Mouse (Mus musculus): ENCODE results near the gene Acp4. TPM values are rescaled to one million over a fixed set of nuclear protein-coding genes. Genes with fewer than 3 reads are reported as not detected.

Acp4 gene
- polyA plus RNA-seq, 1 experiment: not detected

DNA sequence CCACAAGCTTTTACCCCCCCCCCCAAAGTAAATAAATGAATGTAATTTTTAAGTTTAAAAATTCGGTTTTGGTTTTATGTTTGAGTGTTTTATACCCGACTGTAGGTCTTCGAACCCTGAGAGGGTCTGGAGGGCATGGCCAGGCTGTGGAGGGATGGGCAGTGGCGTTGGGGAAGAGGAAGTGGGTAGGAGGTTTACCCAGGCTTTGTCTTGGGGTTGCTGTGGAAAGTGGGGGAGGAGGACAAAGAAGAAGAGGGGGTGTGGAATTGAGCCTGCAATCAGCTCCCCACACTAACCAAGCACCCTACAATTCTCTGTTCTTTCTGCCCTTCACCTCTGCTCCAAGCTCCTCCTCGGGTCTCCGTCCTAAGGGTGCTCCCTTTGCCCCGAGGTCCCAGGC lies 15.4 kb upstream of the Acp4 start:
- H3K9ac ChIP-seq (ENCODE audit: low read depth, poor library complexity, severe bottlenecking): no peak overlapping the region
- H3K36me3 ChIP-seq (ENCODE audit: control insufficient read depth, insufficient read depth, low read length, poor library complexity, severe bottlenecking): no peaks in the 10 kb centered on the region
- no peak for TF ChIP-seq EP300 (IDR thresholded peaks at IDR 0.05; ENCODE audit: insufficient read depth, low read depth, low read length)
- no peak for TF ChIP-seq POLR2A (IDR thresholded peaks at IDR 0.05; ENCODE audit: insufficient read depth, low read length)
- no peak for TF ChIP-seq CTCF (IDR thresholded peaks at IDR 0.05; ENCODE audit: low read depth, low read length)
- no peak overlapping the region for H3K4me3 ChIP-seq (ENCODE audit: low read depth, low read length)
- no peaks in the 10 kb centered on the region for H3K27me3 ChIP-seq (ENCODE audit: control insufficient read depth, insufficient read depth, low read length, poor library complexity, severe bottlenecking)
- H3K4me1 ChIP-seq (ENCODE audit: control insufficient read depth, insufficient read depth, low read length): peaks cover 2% of the 10 kb centered on the region
- H3K27ac ChIP-seq (ENCODE audit: insufficient read depth, low read length): no peak overlapping the region
- H3K9me3 ChIP-seq (replicated peaks; ENCODE audit: control insufficient read depth, insufficient read depth, low read length, poor library complexity, severe bottlenecking): no peaks in the 10 kb centered on the region

DNA sequence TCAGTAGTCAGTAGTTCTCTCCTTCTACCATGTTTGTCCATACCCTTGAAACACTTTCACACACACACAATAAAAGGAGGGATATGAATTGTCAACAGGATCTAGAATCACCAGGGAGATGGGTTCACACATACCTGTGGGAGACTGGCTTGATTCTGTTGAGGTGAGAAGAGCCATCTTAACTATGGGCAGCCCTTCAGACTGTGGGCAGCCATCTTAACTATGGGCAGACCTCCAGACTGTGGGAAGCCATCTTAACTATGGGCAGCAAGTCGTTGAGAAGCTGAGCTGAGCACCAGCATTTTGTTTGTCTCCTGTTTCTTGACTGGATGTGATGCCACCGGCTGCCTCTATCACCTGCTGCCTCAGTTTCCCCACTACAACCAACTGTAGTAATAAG lies 14.1 kb upstream of the Acp4 start:
- no peak for TF ChIP-seq POLR2A (IDR thresholded peaks at IDR 0.05; ENCODE audit: insufficient read depth, low read length)
- 0 out of 2 replicates have a peak, but pooled peaks have one; percentile 18 for TF ChIP-seq EP300 (IDR thresholded peaks at IDR 0.05; ENCODE audit: insufficient read depth, low read depth, low read length)
- TF ChIP-seq CTCF (IDR thresholded peaks at IDR 0.05; ENCODE audit: low read depth, low read length): no peak
- H3K36me3 ChIP-seq (ENCODE audit: control insufficient read depth, insufficient read depth, low read length, poor library complexity, severe bottlenecking): no peaks in the 10 kb centered on the region

DNA sequence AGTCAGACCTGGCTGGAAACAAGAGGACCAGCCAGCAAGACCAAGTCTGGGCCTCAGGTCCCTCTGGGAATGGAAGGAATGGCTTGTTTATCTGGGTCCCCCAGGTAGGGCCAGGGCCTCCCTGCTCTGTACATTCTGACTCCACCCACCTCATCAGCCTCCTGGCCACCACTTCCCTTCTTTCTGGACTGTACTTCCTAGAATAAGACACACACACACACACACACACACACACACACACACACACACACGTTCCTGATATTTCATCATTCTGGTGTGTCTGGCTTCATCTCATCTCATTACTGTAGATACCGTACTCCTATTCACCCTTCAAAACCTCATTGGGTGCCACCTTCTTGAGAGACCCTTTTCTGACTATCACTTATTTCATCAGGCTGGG lies 12.2 kb upstream of the Acp4 start:
- Histone ChIP-seq H3K9me3 (replicated peaks; ENCODE audit: control insufficient read depth, insufficient read depth, low read length, poor library complexity, severe bottlenecking) (no peaks in the 10 kb centered on the region), H3K36me3 (ENCODE audit: control insufficient read depth, insufficient read depth, low read length, poor library complexity, severe bottlenecking) (no peaks in the 10 kb centered on the region), H3K4me1 (ENCODE audit: control insufficient read depth, insufficient read depth, low read length) (peaks cover 2% of the 10 kb centered on the region), H3K9ac (ENCODE audit: low read depth, poor library complexity, severe bottlenecking) (no peak overlapping the region), H3K4me3 (ENCODE audit: low read depth, low read length) (no peak overlapping the region), H3K27me3 (ENCODE audit: control insufficient read depth, insufficient read depth, low read length, poor library complexity, severe bottlenecking) (no peaks in the 10 kb centered on the region), H3K27ac (ENCODE audit: insufficient read depth, low read length) (no peak overlapping the region)
- TF ChIP-seq CTCF (IDR thresholded peaks at IDR 0.05; ENCODE audit: low read depth, low read length): no peak
- no peak for TF ChIP-seq POLR2A (IDR thresholded peaks at IDR 0.05; ENCODE audit: insufficient read depth, low read length)
- no peak for TF ChIP-seq EP300 (IDR thresholded peaks at IDR 0.05; ENCODE audit: insufficient read depth, low read depth, low read length)

More for the DNA sequence above, 14.1 kb upstream of the Acp4 start:
- Histone ChIP-seq H3K9me3 (replicated peaks; ENCODE audit: control insufficient read depth, insufficient read depth, low read length, poor library complexity, severe bottlenecking) (no peaks in the 10 kb centered on the region), H3K27me3 (ENCODE audit: control insufficient read depth, insufficient read depth, low read length, poor library complexity, severe bottlenecking) (no peaks in the 10 kb centered on the region), H3K4me1 (ENCODE audit: control insufficient read depth, insufficient read depth, low read length) (peaks cover 2% of the 10 kb centered on the region), H3K9ac (ENCODE audit: low read depth, poor library complexity, severe bottlenecking) (no peak overlapping the region), H3K27ac (ENCODE audit: insufficient read depth, low read length) (no peak overlapping the region), H3K4me3 (ENCODE audit: low read depth, low read length) (no peak overlapping the region)

DNA sequence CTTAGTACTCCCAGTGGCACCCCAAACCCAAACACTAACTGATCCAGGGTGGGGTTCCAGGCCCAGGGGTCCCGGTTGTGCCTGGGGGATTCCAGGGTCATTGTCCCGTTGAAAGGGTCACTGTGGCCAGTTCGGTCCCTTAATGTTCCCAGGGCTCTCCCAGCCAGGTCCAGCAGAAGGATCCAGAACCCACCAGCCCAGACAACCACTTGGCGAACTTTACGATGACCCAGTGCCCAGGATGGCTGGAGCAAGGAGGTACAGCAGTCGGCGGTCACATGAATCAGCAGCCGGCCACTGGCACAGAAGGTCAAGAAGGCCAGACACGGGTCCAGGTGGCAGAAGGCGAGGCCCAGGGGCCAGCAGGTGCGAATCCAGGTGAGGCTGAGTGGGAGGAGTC lies 10.9 kb upstream of the Acp4 start:
- Histone ChIP-seq H3K36me3 (ENCODE audit: control insufficient read depth, insufficient read depth, low read length, poor library complexity, severe bottlenecking) (no peaks in the 10 kb centered on the region), H3K9me3 (replicated peaks; ENCODE audit: control insufficient read depth, insufficient read depth, low read length, poor library complexity, severe bottlenecking) (no peaks in the 10 kb centered on the region), H3K4me3 (ENCODE audit: low read depth, low read length) (no peak overlapping the region), H3K27ac (ENCODE audit: insufficient read depth, low read length) (no peak overlapping the region), H3K27me3 (ENCODE audit: control insufficient read depth, insufficient read depth, low read length, poor library complexity, severe bottlenecking) (no peaks in the 10 kb centered on the region), H3K9ac (ENCODE audit: low read depth, poor library complexity, severe bottlenecking) (no peak overlapping the region), H3K4me1 (ENCODE audit: control insufficient read depth, insufficient read depth, low read length) (no peaks in the 10 kb centered on the region)
- TF ChIP-seq CTCF (IDR thresholded peaks at IDR 0.05; ENCODE audit: low read depth, low read length) (no peak), POLR2A (IDR thresholded peaks at IDR 0.05; ENCODE audit: insufficient read depth, low read length) (no peak), EP300 (IDR thresholded peaks at IDR 0.05; ENCODE audit: insufficient read depth, low read depth, low read length) (no peak)

DNA sequence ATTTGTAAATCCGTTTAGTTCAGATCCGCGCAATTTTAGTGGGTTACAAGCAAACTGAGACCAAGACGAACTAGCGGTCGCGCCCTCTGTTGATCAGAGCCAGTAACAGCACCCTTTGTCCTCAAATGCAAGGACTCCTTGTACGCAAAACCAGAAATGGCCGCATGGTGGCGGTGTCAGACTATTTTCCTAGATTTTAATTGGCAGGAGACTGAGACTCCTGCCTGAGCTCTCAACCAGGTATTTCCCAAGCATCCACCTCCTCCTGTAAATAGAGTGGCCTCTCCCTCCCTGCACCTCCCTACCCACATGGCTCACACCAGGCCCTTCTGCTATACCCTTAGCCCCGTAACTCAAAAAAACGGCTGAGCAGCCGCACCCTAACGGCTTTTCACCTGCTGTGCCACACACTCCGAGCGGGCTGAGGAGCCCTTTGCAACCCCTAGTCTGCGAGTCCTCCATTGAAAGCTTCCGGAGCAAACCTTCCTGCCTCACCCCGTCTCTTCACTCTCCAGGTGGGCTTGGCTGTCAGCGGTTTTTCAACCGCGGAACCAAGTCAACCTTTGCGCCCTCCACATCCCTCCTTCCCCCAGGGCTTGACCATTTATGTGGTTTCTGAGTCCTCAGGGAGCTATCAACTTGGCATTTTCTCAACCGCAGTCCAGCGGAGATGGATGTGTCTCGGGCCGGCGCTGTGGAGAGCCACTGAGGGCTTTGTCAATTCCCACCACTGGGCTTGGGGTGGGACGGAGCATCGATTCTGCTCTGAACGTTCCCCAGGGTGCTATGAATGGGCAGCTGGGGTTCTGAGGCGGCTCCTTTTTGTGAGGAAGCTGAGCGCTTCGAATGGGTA lies 5.8 kb upstream of the Acp4 start:
- H3K9ac ChIP-seq (ENCODE audit: low read depth, poor library complexity, severe bottlenecking): peak overlapping the region; percentile 20; the same call in 1 of the 2 replicates
- H3K27me3 ChIP-seq (ENCODE audit: control insufficient read depth, insufficient read depth, low read length, poor library complexity, severe bottlenecking): no peaks in the 10 kb centered on the region
- no peaks in the 10 kb centered on the region for H3K36me3 ChIP-seq (ENCODE audit: control insufficient read depth, insufficient read depth, low read length, poor library complexity, severe bottlenecking)
- no peak overlapping the region for H3K27ac ChIP-seq (ENCODE audit: insufficient read depth, low read length)
- no peaks in the 10 kb centered on the region for H3K4me1 ChIP-seq (ENCODE audit: control insufficient read depth, insufficient read depth, low read length)
- no peaks in the 10 kb centered on the region for H3K9me3 ChIP-seq (replicated peaks; ENCODE audit: control insufficient read depth, insufficient read depth, low read length, poor library complexity, severe bottlenecking)
- peak overlapping the region; percentile 42 for H3K4me3 ChIP-seq (ENCODE audit: low read depth, low read length)
- peak; percentile 95 for TF ChIP-seq CTCF (IDR thresholded peaks at IDR 0.05; ENCODE audit: low read depth, low read length)
- TF ChIP-seq POLR2A (IDR thresholded peaks at IDR 0.05; ENCODE audit: insufficient read depth, low read length): no peak

- Histone ChIP-seq H3K36me3 (ENCODE audit: control insufficient read depth, insufficient read depth, low read length, poor library complexity, severe bottlenecking) (no peaks in the 10 kb centered on the region), H3K4me3 (ENCODE audit: low read depth, low read length) (no peak within 1 kb of the TSS), H3K4me1 (ENCODE audit: control insufficient read depth, insufficient read depth, low read length) (no peaks in the 10 kb centered on the region), H3K27me3 (ENCODE audit: control insufficient read depth, insufficient read depth, low read length, poor library complexity, severe bottlenecking) (no peaks in the 10 kb centered on the region), H3K9me3 (replicated peaks; ENCODE audit: control insufficient read depth, insufficient read depth, low read length, poor library complexity, severe bottlenecking) (no peaks in the 10 kb centered on the region), H3K9ac (ENCODE audit: low read depth, poor library complexity, severe bottlenecking) (no peak within 1 kb of the TSS), H3K27ac (ENCODE audit: insufficient read depth, low read length) (no peak within 1 kb of the TSS)
- TF ChIP-seq POLR2A (IDR thresholded peaks at IDR 0.05; ENCODE audit: insufficient read depth, low read length) (no peak), EP300 (IDR thresholded peaks at IDR 0.05; ENCODE audit: insufficient read depth, low read depth, low read length) (no peak), CTCF (IDR thresholded peaks at IDR 0.05; ENCODE audit: low read depth, low read length) (no peak)
Measured at GRCm38 (mm10) chr7:44261147-44261546, 4.0 kb upstream of the Acp4 start, which contains the start of gene Gm15517. Gene Gm15517 (plus strand): TSS chr7:44261447.
